Comparison of ENCODE assay signal across 23 mouse cellular contexts in genomic region chr3:60517234-60517787, GRCm38 (mm10). TPM values are rescaled to one million over a fixed set of nuclear protein-coding genes. Genes with fewer than 3 reads are reported as not detected.
DNase-seq lines count a peak whose midpoint lies in the region; ATAC-seq and TF ChIP-seq lines count a peak whose summit lies in the region.
"Had no signal": no experiment of that assay in that cellular context is flagged by ENCODE, and none has a peak within 500 bp of the region (broad histone marks: within the 10 kb centered on the region; RNA-seq: fewer than 3 reads in every experiment).

No protein-coding gene starts in this region.

- no peak overlapping the region for H3K9ac ChIP-seq in embryonic facial prominence, embryonic 11.5 days (replicated peaks; ENCODE audit: low read length)
- peak overlapping the region; percentile 6; the same call in 1 of the 2 replicates for H3K9ac ChIP-seq in heart, embryonic 14.5 days (ENCODE audit: low read length)
- H3K9ac ChIP-seq in liver, embryonic 13.5 days: no peak overlapping the region
- H3K9ac ChIP-seq in heart, postnatal 0 days (replicated peaks; ENCODE audit: low read depth, low read length): no peak overlapping the region
- H3K9ac ChIP-seq: forebrain, embryonic 13.5 days; limb, embryonic 12.5 days; midbrain, embryonic 13.5 days; neural tube, embryonic 13.5 days had no signal

- H3K9me3 ChIP-seq in embryonic facial prominence, embryonic 11.5 days (replicated peaks; ENCODE audit: control insufficient read depth, low read length): no peaks in the 10 kb centered on the region
- no peaks in the 10 kb centered on the region for H3K9me3 ChIP-seq in embryonic facial prominence, embryonic 10.5 days
- no peaks in the 10 kb centered on the region for H3K9me3 ChIP-seq in heart, embryonic 14.5 days (ENCODE audit: control insufficient read depth, low read length)
- no peaks in the 10 kb centered on the region for H3K9me3 ChIP-seq in liver, embryonic 13.5 days (replicated peaks)
- H3K9me3 ChIP-seq in heart, postnatal 0 days (replicated peaks; ENCODE audit: control insufficient read depth, low read length): no peaks in the 10 kb centered on the region
- H3K9me3 ChIP-seq: forebrain, embryonic 13.5 days; limb, embryonic 12.5 days; midbrain, embryonic 13.5 days; neural tube, embryonic 13.5 days had no signal

- H3K36me3 ChIP-seq in embryonic facial prominence, embryonic 11.5 days (replicated peaks; ENCODE audit: control insufficient read depth, insufficient read depth, low read depth, low read length): no peaks in the 10 kb centered on the region
- H3K36me3 ChIP-seq in embryonic facial prominence, embryonic 10.5 days (replicated peaks): no peaks in the 10 kb centered on the region
- no peaks in the 10 kb centered on the region for H3K36me3 ChIP-seq in heart, embryonic 14.5 days (ENCODE audit: control insufficient read depth, insufficient read depth, low read length)
- no peaks in the 10 kb centered on the region; the same call in 1 of the 2 replicates for H3K36me3 ChIP-seq in liver, embryonic 13.5 days
- no peaks in the 10 kb centered on the region for H3K36me3 ChIP-seq in heart, postnatal 0 days (replicated peaks; ENCODE audit: control insufficient read depth, insufficient read depth, low read length)
- H3K36me3 ChIP-seq: limb, embryonic 12.5 days; midbrain, embryonic 13.5 days; neural tube, embryonic 13.5 days had no signal

- H3K4me1 ChIP-seq in embryonic facial prominence, embryonic 11.5 days (ENCODE audit: control insufficient read depth, insufficient read depth, low read length): no peaks in the 10 kb centered on the region
- H3K4me1 ChIP-seq in embryonic facial prominence, embryonic 10.5 days: peaks cover 37% of the 10 kb centered on the region
- peaks cover 16 to 41% of the 10 kb centered on the region in 2 experiments for H3K4me1 ChIP-seq in heart, embryonic 14.5 days (ENCODE audit: control insufficient read depth in 2 of 2, insufficient read depth in 2 of 2, low read length in 2 of 2)
- H3K4me1 ChIP-seq in liver, embryonic 13.5 days (replicated peaks): peaks cover 63% of the 10 kb centered on the region
- H3K4me1 ChIP-seq in heart, postnatal 0 days (ENCODE audit: control insufficient read depth, insufficient read depth): peaks cover 46% of the 10 kb centered on the region
- H3K4me1 ChIP-seq: midbrain, embryonic 13.5 days had no signal

- DNase-seq in embryonic facial prominence, embryonic 11.5 days (ENCODE audit: low spot score): no peak
- DNase-seq in embryonic facial prominence, embryonic 10.5 days (ENCODE audit: low spot score): no peak
- DNase-seq in heart, adult 11 months: no peak
- no peak for DNase-seq in liver, embryonic 13.5 days
- DNase-seq in liver: no peak
- no peak for DNase-seq in heart, postnatal 0 days (ENCODE audit: low spot score)
- DNase-seq: adrenal gland, postnatal 36 days; cerebellum, adult 2 months; gastrocnemius, postnatal 10 days; kidney, adult 11 months; kidney, postnatal 4 days; lung, postnatal 4 days; right cerebral cortex, adult 18-20 months; thymus, postnatal 14 days had no signal

- 0 out of 2 replicates have a peak overlapping the region, but pooled peaks have one; percentile 20 for H3K27ac ChIP-seq in embryonic facial prominence, embryonic 11.5 days (replicated peaks; ENCODE audit: low read depth, low read length)
- no peak overlapping the region for H3K27ac ChIP-seq in embryonic facial prominence, embryonic 10.5 days (replicated peaks)
- H3K27ac ChIP-seq in heart, embryonic 14.5 days (replicated peaks in 1 of 2; ENCODE audit: control insufficient read depth in 1 of 2, insufficient read depth in 1 of 2, low read depth in 2 of 2, low read length in 2 of 2): peak overlapping the region in 1 of 2 experiments; percentile 35; a peak in 2 of 4 replicates
- H3K27ac ChIP-seq in liver, embryonic 13.5 days: peak overlapping the region; percentile 1; the same call in 1 of the 2 replicates
- peak overlapping the region; percentile 88 for H3K27ac ChIP-seq in heart, postnatal 0 days (ENCODE audit: low read depth)
- H3K27ac ChIP-seq: forebrain, embryonic 13.5 days; hindbrain, postnatal 0 days; limb, embryonic 12.5 days; midbrain, embryonic 13.5 days; neural tube, embryonic 13.5 days; stomach, postnatal 0 days had no signal

- H3K27me3 ChIP-seq in embryonic facial prominence, embryonic 11.5 days (ENCODE audit: control insufficient read depth, insufficient read depth, low read length): no peaks in the 10 kb centered on the region
- no peaks in the 10 kb centered on the region for H3K27me3 ChIP-seq in embryonic facial prominence, embryonic 10.5 days (replicated peaks; ENCODE audit: low read depth, poor library complexity, severe bottlenecking)
- no peaks in the 10 kb centered on the region for H3K27me3 ChIP-seq in heart, embryonic 14.5 days (ENCODE audit: control insufficient read depth, insufficient read depth, low read length)
- no peaks in the 10 kb centered on the region for H3K27me3 ChIP-seq in liver, embryonic 13.5 days
- H3K27me3 ChIP-seq in heart, postnatal 0 days (ENCODE audit: control insufficient read depth, insufficient read depth, low read length): no peaks in the 10 kb centered on the region
- H3K27me3 ChIP-seq: forebrain, embryonic 13.5 days; limb, embryonic 12.5 days; midbrain, embryonic 13.5 days; neural tube, embryonic 13.5 days had no signal

- no peak for TF ChIP-seq CTCF in heart, postnatal 0 days (IDR thresholded peaks at IDR 0.05; ENCODE audit: low read depth)

- no peak; the same call in 1 of the 2 replicates for ATAC-seq in embryonic facial prominence, embryonic 11.5 days (replicated peaks; ENCODE audit: insufficient number of reproducible peaks, low FRiP score, low TSS enrichment, low read depth)
- ATAC-seq in heart, embryonic 14.5 days (ENCODE audit: insufficient number of reproducible peaks, insufficient read depth, low FRiP score, low read depth): no peak
- no peak for ATAC-seq in liver, embryonic 13.5 days (ENCODE audit: low read depth)
- ATAC-seq in heart, postnatal 0 days (ENCODE audit: insufficient read depth, low read depth): no peak
- no peak for ATAC-seq in megakaryocyte progenitor cell, adult 5-6 weeks (replicated peaks; ENCODE audit: poor library complexity)
- ATAC-seq: forebrain, embryonic 13.5 days; hindbrain, postnatal 0 days; midbrain, embryonic 13.5 days had no signal

- H3K4me3 ChIP-seq in embryonic facial prominence, embryonic 11.5 days (ENCODE audit: low read depth, low read length): no peak overlapping the region
- no peak overlapping the region for H3K4me3 ChIP-seq in embryonic facial prominence, embryonic 10.5 days
- H3K4me3 ChIP-seq in heart, embryonic 14.5 days (ENCODE audit: control insufficient read depth in 1 of 2, insufficient read depth in 1 of 2, low read depth in 1 of 2, low read length in 2 of 2): no peak overlapping the region
- H3K4me3 ChIP-seq in liver, embryonic 13.5 days (replicated peaks): no peak overlapping the region
- no peak overlapping the region for H3K4me3 ChIP-seq in heart, postnatal 0 days (ENCODE audit: low read depth, low read length)
- H3K4me3 ChIP-seq: erythroblast, embryonic 14.5 days; forebrain, embryonic 13.5 days; limb, embryonic 12.5 days; midbrain, embryonic 13.5 days; neural tube, embryonic 13.5 days had no signal

- no peak overlapping the region; the same call in 1 of the 2 replicates for H3K4me2 ChIP-seq in embryonic facial prominence, embryonic 11.5 days (ENCODE audit: low read depth, low read length)
- H3K4me2 ChIP-seq in heart, embryonic 14.5 days (ENCODE audit: low read length): peak overlapping the region; percentile 11; the same call in 1 of the 2 replicates
- H3K4me2 ChIP-seq in liver, embryonic 13.5 days: no peak overlapping the region
- H3K4me2 ChIP-seq in heart, postnatal 0 days (ENCODE audit: low read depth, low read length): no peak overlapping the region
- H3K4me2 ChIP-seq: forebrain, embryonic 13.5 days; limb, embryonic 12.5 days; midbrain, embryonic 13.5 days; neural tube, embryonic 13.5 days had no signal

- 35% methylated on average over 3 of the region's 3 CpGs for WGBS in embryonic facial prominence, embryonic 11.5 days
- WGBS in embryonic facial prominence, embryonic 10.5 days: 44% methylated on average over 3 of the region's 3 CpGs
- 27% methylated on average over 3 of the region's 3 CpGs for WGBS in heart, embryonic 14.5 days
- 57% methylated on average over 3 of the region's 3 CpGs for WGBS in liver, embryonic 13.5 days (ENCODE audit: insufficient replicate concordance)
- 28% methylated on average over 3 of the region's 3 CpGs for WGBS in heart, postnatal 0 days

- TF ChIP-seq EP300 in heart, postnatal 0 days (IDR thresholded peaks at IDR 0.05; ENCODE audit: low read depth): no peak

RNA-seq across cellular contexts. Expression of gene Mbnl1, which starts 44.7 kb away (rescaled TPM):
- polyA plus RNA-seq in embryonic facial prominence, embryonic 11.5 days (2014; fragmentation: Nextera tagmentation; extraction: Ambion mirVana): 68.8 and 68.9 TPM in 2 replicates
- 52.2 and 55.0 TPM in 2 replicates for polyA plus RNA-seq in embryonic facial prominence, embryonic 10.5 days (2016; fragmentation: Nextera tagmentation; extraction: Ambion mirVana)
- polyA plus RNA-seq in heart, embryonic 14.5 days (2014; fragmentation: Nextera tagmentation; extraction: Ambion mirVana): 92.7 and 93.2 TPM in 2 replicates
- 123 and 153 TPM in 2 replicates for polyA plus RNA-seq in liver, embryonic 13.5 days (2015; fragmentation: Nextera tagmentation; extraction: Ambion mirVana)
- 94.9 and 140 TPM in 2 replicates for total RNA-seq in heart, postnatal 0 days (2014; rRNA removed; ENCODE audit: low replicate concordance)
- polyA plus RNA-seq in heart, postnatal 0 days (2015; fragmentation: Nextera tagmentation; extraction: Ambion mirVana): 70.7 and 70.8 TPM in 2 replicates
- 542 and 611 TPM in 2 replicates for total RNA-seq in megakaryocyte progenitor cell, adult 5-6 weeks (2015)
- total RNA-seq in megakaryocyte progenitor cell, adult 5-6 weeks (2017): 545 and 581 TPM in 2 replicates
